Mouse (Mus musculus): ENCODE measurements around the gene Ctsg.

DNA sequence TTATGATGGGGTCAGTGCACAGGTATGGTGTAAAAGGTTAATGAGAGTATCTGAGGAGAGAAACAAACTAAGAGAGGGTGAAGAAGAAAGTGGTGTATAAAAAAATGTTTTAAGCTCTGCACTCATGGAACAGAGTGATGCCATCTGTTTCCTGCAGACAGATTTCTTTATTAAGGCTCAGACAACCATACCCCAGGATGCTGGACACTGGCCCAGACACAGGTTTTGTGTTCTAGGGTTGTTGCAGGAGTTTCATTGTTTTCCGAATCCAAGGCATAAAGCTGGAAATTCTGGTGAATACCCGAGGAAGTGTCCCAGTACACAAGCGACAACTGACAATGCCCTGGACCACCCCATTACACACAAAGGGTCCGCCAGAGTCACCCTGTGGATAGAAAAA, 20.4 kb downstream of the Ctsg start:
- TF ChIP-seq CTCF (IDR thresholded peaks at IDR 0.05; ENCODE audit: low read depth) (no peak), EP300 (IDR thresholded peaks at IDR 0.05; ENCODE audit: low read depth) (no peak)
